Mouse (Mus musculus) liver, postnatal 0 days (tissue): ENCODE results near the gene Il11.

Experiments
- CTCF ChIP-seq: sonication (generic); IDR thresholded peaks from 2 replicates; pipeline ENCODE4 v1.5.1; 2016; ENCODE audit warnings: antibody characterized with exemption, low read depth
- EP300 ChIP-seq: IDR thresholded peaks from 2 replicates; pipeline ENCODE4 v1.6.1; 2016; ENCODE audit warnings: antibody characterized with exemption, low read depth, mild to moderate bottlenecking

GRCm38 (mm10) chr7:4811842-4812302 lies 29.2 kb upstream of the Il11 start:
- no peak for TF ChIP-seq CTCF
- TF ChIP-seq EP300: no peak
